Mouse (Mus musculus) ES-E14 (cell line): ENCODE data around the gene Slc19a3. TPM values are rescaled to one million over a fixed set of nuclear protein-coding genes. Genes with fewer than 3 reads are reported as not detected.

Source experiments
- DNase-seq: peaks from one replicate; pipeline ENCODE4 v3.0.0-alpha.2; 2013; ENCODE audit warnings: low read depth, low spot score
- H3K27ac ChIP-seq: 2 replicates; pipeline ENCODE4 v1.5.1; 2012; ENCODE audit warnings: low read depth, mild to moderate bottlenecking, low read length, moderate library complexity, mixed read lengths; ENCODE audit not compliant: poor library complexity, insufficient read depth, severe bottlenecking
- H3K36me3 ChIP-seq: 2 replicates; pipeline ENCODE4 v1.6.1; 2012; ENCODE audit warnings: mild to moderate bottlenecking, low read length, moderate library complexity, mixed read lengths; ENCODE audit not compliant: control insufficient read depth, poor library complexity, insufficient read depth, severe bottlenecking
- H3K4me1 ChIP-seq, 2 experiments: fragments of 150-350 bp in 1 of 2; sonication (generic) in 1 of 2; 2 replicates each; pipeline ENCODE4 v1.6.1; 2012; ENCODE audit warnings: low read length in 2 of 2, mild to moderate bottlenecking in 1 of 2, mixed read lengths in 1 of 2; ENCODE audit not compliant: control insufficient read depth in 2 of 2, insufficient read depth in 2 of 2, poor library complexity in 1 of 2
- H3K4me3 ChIP-seq, 2 experiments: fragments of 150-350 bp in 1 of 2; sonication (generic) in 1 of 2; 2 replicates each; pipeline ENCODE4 v1.5.1; 2012; ENCODE audit warnings: low read length in 2 of 2, low read depth in 1 of 2, mild to moderate bottlenecking in 1 of 2, mixed read lengths in 1 of 2; ENCODE audit not compliant: insufficient read depth in 1 of 2, poor library complexity in 1 of 2, severe bottlenecking in 1 of 2
- H3K9ac ChIP-seq: 2 replicates; pipeline ENCODE4 v1.6.1; 2012; ENCODE audit warnings: low read depth, mild to moderate bottlenecking, low read length, mixed read lengths; ENCODE audit not compliant: poor library complexity, insufficient read depth, severe bottlenecking
- H3K9me3 ChIP-seq: fragments of 150-350 bp; sonication (generic); 2 replicates; pipeline ENCODE4 v1.6.1; 2012; ENCODE audit warnings: low read depth, mild to moderate bottlenecking, low read length; ENCODE audit not compliant: control insufficient read depth, insufficient read depth
- CHD2 ChIP-seq: IDR thresholded peaks from 2 replicates; pipeline ENCODE4 v1.6.1; 2014; ENCODE audit warnings: mild to moderate bottlenecking, low read depth, low read length, inconsistent platforms
- HCFC1 ChIP-seq: IDR thresholded peaks from 2 replicates; pipeline ENCODE4 v1.6.1; 2012; ENCODE audit warnings: low read length, inconsistent platforms, borderline replicate concordance; ENCODE audit not compliant: insufficient read depth
- MAFK ChIP-seq: IDR thresholded peaks from 2 replicates; pipeline ENCODE4 v1.6.1; 2014; ENCODE audit warnings: mild to moderate bottlenecking, low read depth, low read length, inconsistent platforms; ENCODE audit not compliant: insufficient read depth
- ZC3H11A ChIP-seq: IDR thresholded peaks from 2 replicates; pipeline ENCODE4 v1.6.1; 2012; ENCODE audit warnings: low read depth, mild to moderate bottlenecking, inconsistent platforms, low read length, borderline replicate concordance
- ZNF384 ChIP-seq: IDR thresholded peaks from 2 replicates; pipeline ENCODE4 v1.6.1; 2012; ENCODE audit warnings: low read depth, low read length, inconsistent platforms
- in situ Hi-C, 2 experiments: fragments of 600-800 bp; cut with MboI; formaldehyde crosslinking; loops; one replicate each; pipeline ENCODE4 v1.15.1; 2025; ENCODE audit warnings: low sequenced_read_pairs in 2 of 2, inconsistent platforms in 1 of 2; ENCODE audit not compliant: unreplicated experiment in 2 of 2
- total RNA-seq: library from RNA; depleted of rRNA; stranded (reverse); fragments of 300-350 nt; gene quantifications from 2 replicates; pipeline ENCODE4 v1.2.3, GENCODE M21; 2012; rRNA removed

Gene Slc19a3
- total RNA-seq, 1 experiment, result 1.3 TPM

- Histone ChIP-seq H3K36me3 (no peaks in the 10 kb centered on the region), H3K9me3 (no peaks in the 10 kb centered on the region), H3K4me3 (no peak overlapping the region), H3K9ac (no peak overlapping the region), H3K4me1 (no peaks in the 10 kb centered on the region), H3K27ac (no peak overlapping the region)
- DNase-seq, result no peak
- TF ChIP-seq ZNF384, result no peak
- TF ChIP-seq MAFK, result no peak
- TF ChIP-seq CHD2, result no peak
- TF ChIP-seq ZC3H11A, result no peak
- TF ChIP-seq HCFC1, result no peak
- in situ Hi-C loops, result no loop called here
Observed at GRCm38 (mm10) chr1:82972046-82972445, 66.2 kb downstream of the Slc19a3 start.

- in situ Hi-C loops, result no loop called here
- no peak for DNase-seq
- Histone ChIP-seq H3K9me3 (no peaks in the 10 kb centered on the region), H3K36me3 (no peaks in the 10 kb centered on the region), H3K9ac (no peak overlapping the region), H3K27ac (no peak overlapping the region), H3K4me3 (no peak overlapping the region), H3K4me1 (no peaks in the 10 kb centered on the region)
- no peak for TF ChIP-seq CHD2
- no peak for TF ChIP-seq MAFK
- TF ChIP-seq ZNF384, result no peak
- TF ChIP-seq HCFC1, result no peak
- TF ChIP-seq ZC3H11A, result no peak
Observed at GRCm38 (mm10) chr1:82966413-82966812, 71.8 kb downstream of the Slc19a3 start.

Other genes with a start within 250 kb of the Slc19a3 start
- 46.1 and 66.6 TPM in 2 replicates for gene Agfg1, start 199.0 kb downstream of the Slc19a3 start, total RNA-seq
- gene A030005L19Rik, start 125.1 kb downstream of the Slc19a3 start, total RNA-seq, result 0.80 and 0.95 TPM in 2 replicates
- not detected in 2 replicates for gene A030014E15Rik, start 113.5 kb downstream of the Slc19a3 start, total RNA-seq
- gene Gm6217, start 107.0 kb downstream of the Slc19a3 start, total RNA-seq, result not detected in 2 replicates
- gene A030003K21Rik, start 95.1 kb downstream of the Slc19a3 start, total RNA-seq, result not detected in 2 replicates
- gene Gm7544, start 82.4 kb downstream of the Slc19a3 start, total RNA-seq, result not detected in 2 replicates
- gene Gm47955, start 78.2 kb downstream of the Slc19a3 start, total RNA-seq, result not detected in 2 replicates
- gene Gm47959, start 37.9 kb downstream of the Slc19a3 start, total RNA-seq, result not detected in 2 replicates
- gene Krtap28-10, start 4.0 kb upstream of the Slc19a3 start, total RNA-seq, result not detected in 2 replicates
- gene Gm47969, start 6.5 kb upstream of the Slc19a3 start, total RNA-seq, result 0.22 TPM in 1 of 2 replicates, not detected in the other
- not detected in 2 replicates for gene A030005K14Rik, start 20.9 kb upstream of the Slc19a3 start, total RNA-seq
- gene Krtap28-13, start 22.5 kb upstream of the Slc19a3 start, total RNA-seq, result not detected in 2 replicates
- 0.53 and 0.89 TPM in 2 replicates for gene Ccl20, start 78.3 kb upstream of the Slc19a3 start, total RNA-seq
- not detected in 2 replicates for gene Daw1, start 121.3 kb upstream of the Slc19a3 start, total RNA-seq